Mouse (Mus musculus): Measurements from ENCODE around the gene Otud6a. TPM values are rescaled to one million over a fixed set of nuclear protein-coding genes. Genes with fewer than 3 reads are reported as not detected.

The Otud6a gene
- total and polyA plus RNA-seq, 3 experiments: not detected

GRCm38 (mm10) chrX:100392304-100392703, 36.5 kb upstream of the Otud6a start:
- DNase-seq (ENCODE audit: low read depth, low spot score): peak; percentile 52
- Histone ChIP-seq H3K9me3 (replicated peaks; ENCODE audit: insufficient read depth, low read length) (no peaks in the 10 kb centered on the region), H3K79me2 (ENCODE audit: control insufficient read depth, insufficient read depth, low read length, poor library complexity) (no peaks in the 10 kb centered on the region), H3K9ac (ENCODE audit: control insufficient read depth, low read depth, low read length, poor library complexity, severe bottlenecking) (no peak overlapping the region), H3K27ac (ENCODE audit: control insufficient read depth, low read depth, low read length) (no peak overlapping the region), H3K27me3 (ENCODE audit: control insufficient read depth in 1 of 2, insufficient read depth in 2 of 2, low read length in 2 of 2) (no peaks in the 10 kb centered on the region), H3K4me1 (ENCODE audit: control insufficient read depth in 1 of 2, insufficient read depth in 2 of 2, low read length in 2 of 2) (peaks cover 0 to 5% of the 10 kb centered on the region in 2 experiments; a peak in 1 of 4 replicates), H3K4me3 (ENCODE audit: control insufficient read depth in 1 of 2, insufficient read depth in 1 of 2, low read depth in 2 of 2, low read length in 2 of 2) (no peak overlapping the region), H3K36me3 (ENCODE audit: control insufficient read depth in 1 of 2, insufficient read depth in 2 of 2, low read length in 2 of 2) (peaks cover 0 to 5% of the 10 kb centered on the region in 2 experiments; a peak in 2 of 4 replicates)
- TF ChIP-seq MAZ (IDR thresholded peaks at IDR 0.05; ENCODE audit: low read depth, low read length): no peak
- TF ChIP-seq HCFC1 (IDR thresholded peaks at IDR 0.05; ENCODE audit: low read depth, low read length): no peak
- no peak for TF ChIP-seq MXI1 (IDR thresholded peaks at IDR 0.05; ENCODE audit: low read depth, low read length)
- no peak for TF ChIP-seq JUND (IDR thresholded peaks at IDR 0.05; ENCODE audit: low read depth, low read length)
- TF ChIP-seq KAT2A (conservative IDR thresholded peaks at IDR 0.05; ENCODE audit: low read depth, low read length): no peak
- no peak for TF ChIP-seq TCF12 (IDR thresholded peaks at IDR 0.05; ENCODE audit: low read depth, low read length)
- TF ChIP-seq SMC3 (IDR thresholded peaks at IDR 0.05; ENCODE audit: low read depth, low read length): peak; percentile 73
- no peak for TF ChIP-seq MAFK (IDR thresholded peaks at IDR 0.05; ENCODE audit: borderline replicate concordance, low read depth, low read length)
- no peak for TF ChIP-seq TAL1 (IDR thresholded peaks at IDR 0.05; ENCODE audit: low read length)
- no peak for TF ChIP-seq GATA1 (IDR thresholded peaks at IDR 0.05; ENCODE audit: low read depth, low read length)
- TF ChIP-seq TBP (IDR thresholded peaks at IDR 0.05; ENCODE audit: low read depth, low read length): no peak
- no peak for TF ChIP-seq RCOR1 (IDR thresholded peaks at IDR 0.05; ENCODE audit: low read depth, low read length)
- no peak for TF ChIP-seq EP300 (IDR thresholded peaks at IDR 0.05; ENCODE audit: low read depth in 1 of 2, low read length in 2 of 2)
- TF ChIP-seq CTCF (IDR thresholded peaks at IDR 0.05 in 2 of 3, conservative IDR thresholded peaks at IDR 0.05 in 1 of 3; ENCODE audit: control insufficient read depth in 1 of 3, insufficient read depth in 1 of 3, low read depth in 2 of 3, low read length in 3 of 3, poor library complexity in 1 of 3, severe bottlenecking in 1 of 3): peak; percentile 60 to 69 (median 60)
- no peak for TF ChIP-seq USF2 (IDR thresholded peaks at IDR 0.05; ENCODE audit: borderline replicate concordance in 1 of 2, insufficient read depth in 1 of 2, low read depth in 1 of 2, low read length in 2 of 2)
- TF ChIP-seq ZC3H11A (IDR thresholded peaks at IDR 0.05; ENCODE audit: low read depth, low read length): peak; percentile 47; the same call in 1 of the 2 replicates
- no peak for TF ChIP-seq SIN3A (IDR thresholded peaks at IDR 0.05; ENCODE audit: low read length)
- no peak for TF ChIP-seq POLR2AphosphoS5 (IDR thresholded peaks at IDR 0.05; ENCODE audit: borderline replicate concordance, low read depth, low read length)
- TF ChIP-seq NRF1 (IDR thresholded peaks at IDR 0.05; ENCODE audit: insufficient read depth, low read depth, low read length, poor library complexity, severe bottlenecking): no peak
- TF ChIP-seq RAD21 (IDR thresholded peaks at IDR 0.05; ENCODE audit: low read depth, low read length): peak; percentile 62

All from MEL (cell line).